Mouse (Mus musculus) brain, embryonic 14.5 days (tissue): ENCODE measurements around the gene Map3k4.

ENCODE experiments used
- CTCF ChIP-seq: fragments of 200-500 bp; IDR thresholded peaks from 2 replicates; pipeline ENCODE4 v1.5.1; 2012; ENCODE audit warnings: inconsistent platforms, mild to moderate bottlenecking, moderate library complexity, borderline replicate concordance; ENCODE audit not compliant: insufficient read depth, insufficient read length; ENCODE audit errors: extremely low read depth
- POLR2A ChIP-seq: fragments of 200-500 bp; IDR thresholded peaks from 2 replicates; pipeline ENCODE4 v1.6.1; 2012; ENCODE audit warnings: mild to moderate bottlenecking, inconsistent platforms, borderline replicate concordance; ENCODE audit not compliant: poor library complexity, insufficient read depth, insufficient read length, severe bottlenecking; ENCODE audit errors: extremely low read depth

GRCm38 (mm10) chr17:12258517-12258916, 60.1 kb downstream of the Map3k4 start:
- TF ChIP-seq CTCF, result no peak
- no peak for TF ChIP-seq POLR2A
